Mouse (Mus musculus) hindbrain, embryonic 11.5 days (tissue): Measurements from ENCODE around the gene Phldb3. TPM values are rescaled to one million over a fixed set of nuclear protein-coding genes. Genes with fewer than 3 reads are reported as not detected.

Experiments used
- ATAC-seq: fragments of 200-750 bp; cut with Nextera tagmentation; 2 replicates; pipeline ENCODE4 v1.8.0; 2017; ENCODE audit warnings: mild to moderate bottlenecking, moderate TSS enrichment, moderate library complexity; ENCODE audit not compliant: low FRiP score
- DNase-seq: peaks from one replicate; pipeline ENCODE4 v3.0.0-alpha.2; 2015; ENCODE audit warnings: low spot score
- H3K27ac ChIP-seq: fragments of 300-500 bp; sonication (generic); 2 replicates; pipeline ENCODE4 v1.5.1; 2014; ENCODE audit warnings: mild to moderate bottlenecking, low read depth, low read length
- H3K27me3 ChIP-seq: fragments of 300-500 bp; sonication (generic); 2 replicates; pipeline ENCODE4 v1.6.1; 2014; ENCODE audit warnings: mild to moderate bottlenecking, low read length, moderate library complexity, mixed read lengths; ENCODE audit not compliant: control insufficient read depth, insufficient read depth
- H3K36me3 ChIP-seq: fragments of 300-500 bp; sonication (generic); 2 replicates; pipeline ENCODE4 v1.6.1; 2014; ENCODE audit warnings: mild to moderate bottlenecking, low read length, moderate library complexity, mixed read lengths; ENCODE audit not compliant: control insufficient read depth, insufficient read depth
- H3K4me1 ChIP-seq: fragments of 300-500 bp; sonication (generic); replicated peaks from 2 replicates; pipeline ENCODE4 v1.6.1; 2014; ENCODE audit warnings: low read length, mixed read lengths; ENCODE audit not compliant: control insufficient read depth, insufficient read depth
- H3K4me2 ChIP-seq: fragments of 300-500 bp; sonication (generic); replicated peaks from 2 replicates; pipeline ENCODE4 v1.6.1; 2014; ENCODE audit warnings: mild to moderate bottlenecking, low read depth, low read length
- H3K4me3 ChIP-seq: fragments of 300-500 bp; sonication (generic); 2 replicates; pipeline ENCODE4 v1.5.1; 2014; ENCODE audit warnings: low read depth, low read length
- H3K9ac ChIP-seq: fragments of 300-500 bp; sonication (generic); 2 replicates; pipeline ENCODE4 v1.6.1; 2014; ENCODE audit warnings: low read depth, low read length
- H3K9me3 ChIP-seq: fragments of 300-500 bp; sonication (generic); 2 replicates; pipeline ENCODE4 v1.6.1; 2016; ENCODE audit warnings: low read length; ENCODE audit not compliant: control insufficient read depth
- WGBS: fragments of 180-500 bp; shearing (Covaris S2); extraction: QIAGEN DNeasy Blood & Tissue Kit; methylation state at CpG from one replicate; pipeline ENCODE4 v1.1.7; 2014; 5-methylcytosine and 5-hydroxymethylcytosine counted together
- polyA plus RNA-seq: library from polyadenylated mRNA; unstranded; fragments of >200 nt; fragmentation: Nextera tagmentation; extraction: Ambion mirVana; gene quantifications from 2 replicates; pipeline ENCODE4 v1.2.1, GENCODE M21; 2014

The Phldb3 gene
- polyA plus RNA-seq, 1 experiment from 2014 or later, result 0.09 TPM

- ATAC-seq, result no peak
- Histone ChIP-seq H3K36me3 (no peaks in the 10 kb centered on the region), H3K4me1 (peaks cover 3% of the 10 kb centered on the region; the same call in 1 of the 2 replicates), H3K9me3 (no peaks in the 10 kb centered on the region), H3K27me3 (no peaks in the 10 kb centered on the region), H3K4me3 (no peak overlapping the region), H3K27ac (no peak overlapping the region), H3K4me2 (no peak overlapping the region), H3K9ac (no peak overlapping the region)
- DNase-seq, result no peak
- WGBS, result 74% methylated on average over 10 of the region's 10 CpGs
These were observed 19.7 kb downstream of the Phldb3 start for GRCm38 (mm10) chr7:24630116-24630880.

DNA sequence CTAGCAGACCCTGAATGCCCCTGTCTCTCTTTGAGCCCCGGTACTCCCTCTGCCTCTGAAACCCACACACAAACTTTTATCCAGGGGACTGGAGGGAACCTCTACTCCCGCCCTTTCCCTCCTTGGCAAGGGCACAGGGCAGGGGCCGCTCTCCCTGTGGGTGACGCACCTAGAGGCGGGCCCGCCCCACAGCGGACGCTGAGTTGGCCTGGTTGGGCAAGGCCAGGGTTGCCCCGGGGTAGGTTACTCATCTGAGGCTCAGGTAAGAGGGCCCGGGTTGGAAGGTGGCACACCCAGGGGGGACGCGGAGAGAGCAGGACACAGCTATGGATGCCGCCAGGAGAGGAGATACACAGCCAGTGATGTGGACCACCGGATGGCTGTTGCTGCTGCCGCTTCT is 25.7 kb downstream of the Phldb3 start, which contains the start of gene Lypd3:
Lypd3 (plus strand) TSS at position 287 of the 400 bp plus-strand sequence.
- no peak for DNase-seq
- no peak within 1 kb of the TSS for H3K9ac ChIP-seq
- H3K9me3 ChIP-seq, result no peaks in the 10 kb centered on the region
- no peak for ATAC-seq
- H3K27me3 ChIP-seq, result peaks cover 48% of the 10 kb centered on the region
- no peaks in the 10 kb centered on the region for H3K36me3 ChIP-seq
- no peak within 1 kb of the TSS for H3K27ac ChIP-seq
- peak within 1 kb of the TSS; percentile 0; the same call in 1 of the 2 replicates for H3K4me3 ChIP-seq
- peak within 1 kb of the TSS; percentile 24; the same call in 1 of the 2 replicates for H3K4me2 ChIP-seq
- H3K4me1 ChIP-seq, result peaks cover 11% of the 10 kb centered on the region; the same call in 1 of the 2 replicates
- 14% methylated on average over 15 of the region's 15 CpGs for WGBS

GRCm38 (mm10) chr7:24637046-24637445 is 26.5 kb downstream of the Phldb3 start:
- DNase-seq, result peak; percentile 45
- 2% methylated on average over 18 of the region's 18 CpGs for WGBS
- Histone ChIP-seq H3K36me3 (no peaks in the 10 kb centered on the region), H3K27ac (no peak overlapping the region), H3K9ac (no peak overlapping the region), H3K4me2 (peak overlapping the region; percentile 24; the same call in 1 of the 2 replicates), H3K4me1 (peaks cover 11% of the 10 kb centered on the region; the same call in 1 of the 2 replicates), H3K27me3 (peaks cover 48% of the 10 kb centered on the region), H3K9me3 (no peaks in the 10 kb centered on the region), H3K4me3 (peak overlapping the region; percentile 0; the same call in 1 of the 2 replicates)
- peak; percentile 53; the same call in 1 of the 2 replicates for ATAC-seq

DNA sequence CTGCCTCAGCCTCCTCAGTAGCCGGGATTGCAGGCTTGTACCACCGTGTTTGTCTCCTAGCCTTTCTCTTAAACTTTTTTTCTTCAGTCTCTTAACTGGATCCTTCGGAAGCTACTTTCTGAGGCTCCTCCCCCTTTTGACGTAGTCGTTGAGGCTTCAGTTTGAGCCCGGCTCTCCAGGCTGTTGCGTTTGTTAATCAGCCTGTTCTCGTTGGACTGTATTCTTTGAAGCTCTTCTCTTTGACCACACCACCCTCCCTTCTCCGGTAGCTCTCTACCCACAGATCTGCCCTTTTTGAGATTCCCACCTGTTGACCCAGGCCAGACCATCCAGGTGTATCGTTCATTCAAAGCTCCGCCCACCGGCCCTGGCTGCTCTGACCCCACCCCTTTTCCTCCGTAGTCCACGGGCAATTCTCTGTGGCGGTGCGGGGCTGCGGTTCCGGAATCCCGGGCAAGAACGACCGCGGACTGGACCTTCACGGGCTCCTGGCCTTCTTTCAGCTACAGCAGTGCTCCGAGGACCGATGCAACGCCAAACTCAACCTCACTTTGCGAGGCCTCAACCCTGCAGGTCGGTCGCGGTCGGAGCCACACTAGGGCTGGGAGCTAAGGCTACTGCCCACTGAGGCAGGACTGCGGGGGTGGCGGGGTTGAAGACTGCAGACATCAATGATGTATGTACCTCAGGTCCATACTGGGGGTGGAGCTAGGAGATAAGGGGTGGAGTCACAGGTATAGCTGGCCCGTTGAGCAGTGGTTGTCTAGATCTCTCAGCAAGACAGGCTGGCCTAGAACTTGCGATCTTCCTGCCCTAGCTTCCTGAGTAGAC is 27.7 kb downstream of the Phldb3 start:
- H3K4me2 ChIP-seq, result peak overlapping the region; percentile 52
- H3K36me3 ChIP-seq, result no peaks in the 10 kb centered on the region
- H3K27me3 ChIP-seq, result peaks cover 48% of the 10 kb centered on the region
- H3K4me3 ChIP-seq, result peak overlapping the region; percentile 29
- no peaks in the 10 kb centered on the region for H3K9me3 ChIP-seq
- ATAC-seq, result no peak
- H3K27ac ChIP-seq, result no peak overlapping the region
- DNase-seq, result peak; percentile 48
- 2% methylated on average over 35 of the region's 35 CpGs for WGBS
- peaks cover 11% of the 10 kb centered on the region; the same call in 1 of the 2 replicates for H3K4me1 ChIP-seq
- no peak overlapping the region for H3K9ac ChIP-seq

DNA sequence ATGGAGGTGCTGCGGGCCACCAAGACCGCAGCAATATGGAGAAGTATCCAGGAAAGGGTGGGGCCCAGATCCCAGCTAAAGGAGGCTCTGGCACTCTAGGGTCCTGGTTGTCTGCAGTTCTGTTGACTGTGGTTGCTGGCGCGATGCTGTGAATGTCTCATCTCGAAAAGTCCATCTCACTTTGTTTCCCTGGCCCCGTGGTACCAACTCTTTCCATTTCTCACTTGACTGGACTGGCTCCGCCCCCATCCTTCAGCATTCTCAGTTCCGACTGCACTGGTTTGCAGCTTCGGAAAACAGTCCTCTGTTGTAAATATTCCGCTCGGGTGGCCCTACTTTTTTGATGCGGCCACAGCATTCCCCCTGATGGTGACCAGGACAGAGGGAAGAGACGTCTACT is 29.9 kb downstream of the Phldb3 start:
- H3K4me3 ChIP-seq, result no peak overlapping the region
- H3K9me3 ChIP-seq, result no peaks in the 10 kb centered on the region
- H3K36me3 ChIP-seq, result no peaks in the 10 kb centered on the region
- H3K4me1 ChIP-seq, result peaks cover 11% of the 10 kb centered on the region; the same call in 1 of the 2 replicates
- H3K27ac ChIP-seq, result no peak overlapping the region
- ATAC-seq (no peak), DNase-seq (no peak)
- H3K27me3 ChIP-seq, result peaks cover 48% of the 10 kb centered on the region
- H3K4me2 ChIP-seq, result no peak overlapping the region
- 65% methylated on average over 13 of the region's 13 CpGs for WGBS
- no peak overlapping the region for H3K9ac ChIP-seq

- Histone ChIP-seq H3K4me1 (peaks cover 6% of the 10 kb centered on the region; the same call in 1 of the 2 replicates), H3K4me2 (no peak overlapping the region), H3K9ac (no peak overlapping the region), H3K36me3 (no peaks in the 10 kb centered on the region), H3K27ac (no peak overlapping the region), H3K9me3 (no peaks in the 10 kb centered on the region), H3K4me3 (no peak overlapping the region), H3K27me3 (peaks cover 31% of the 10 kb centered on the region)
- no peak for ATAC-seq
- WGBS, result 8% methylated on average over 9 of the region's 9 CpGs
- DNase-seq, result peak; percentile 76
These were observed 31.9 kb downstream of the Phldb3 start for GRCm38 (mm10) chr7:24642491-24642890.

GRCm38 (mm10) chr7:24644492-24644891 is 33.9 kb downstream of the Phldb3 start:
- no peak overlapping the region for H3K4me3 ChIP-seq
- no peak overlapping the region for H3K9ac ChIP-seq
- no peaks in the 10 kb centered on the region for H3K4me1 ChIP-seq
- no peak overlapping the region for H3K4me2 ChIP-seq
- ATAC-seq (no peak), DNase-seq (no peak)
- WGBS, result 83% methylated on average over 6 of the region's 6 CpGs
- H3K27me3 ChIP-seq, result peaks cover 11% of the 10 kb centered on the region
- no peak overlapping the region for H3K27ac ChIP-seq
- H3K9me3 ChIP-seq, result no peaks in the 10 kb centered on the region
- H3K36me3 ChIP-seq, result no peaks in the 10 kb centered on the region

DNA sequence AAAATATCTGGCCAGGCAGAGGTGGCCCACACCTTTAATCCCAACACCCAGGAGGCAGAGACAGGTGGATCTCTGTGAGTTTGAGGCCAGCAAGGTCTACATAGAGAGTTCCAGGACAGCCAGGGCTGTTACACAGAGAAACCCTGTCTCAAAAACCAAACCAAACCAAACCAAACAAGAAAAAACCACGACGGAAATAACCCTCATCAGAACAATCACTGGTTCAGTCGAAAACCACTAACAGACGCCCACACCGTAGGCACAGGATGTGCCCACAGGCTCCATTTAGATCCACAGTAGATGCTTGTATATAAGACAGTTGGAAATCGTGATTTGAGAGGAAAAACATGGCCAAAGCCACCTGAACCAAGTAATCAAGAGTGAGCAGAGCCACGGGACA is 34.4 kb downstream of the Phldb3 start:
- Histone ChIP-seq H3K9me3 (no peaks in the 10 kb centered on the region), H3K9ac (no peak overlapping the region), H3K27me3 (peaks cover 7% of the 10 kb centered on the region), H3K27ac (no peak overlapping the region), H3K4me2 (no peak overlapping the region), H3K4me3 (no peak overlapping the region), H3K4me1 (no peaks in the 10 kb centered on the region), H3K36me3 (no peaks in the 10 kb centered on the region)
- WGBS, result 78% methylated on average over 7 of the region's 7 CpGs
- ATAC-seq (no peak), DNase-seq (no peak)
